Mouse (Mus musculus): ENCODE data around the gene Susd3. TPM values are rescaled to one million over a fixed set of nuclear protein-coding genes. Genes with fewer than 3 reads are reported as not detected.

Gene Susd3
- total RNA-seq (2021): 1 to 10 TPM in 1 of 2 experiments, under 1 TPM in 1; 0.55 to 1.3 TPM
- long read RNA-seq, experiment 1, partial matches to known transcripts: 0 of 1 reads
- long read RNA-seq, experiment 1, other reads (novel, unspliced or antisense): 0 of 1 reads
- long read RNA-seq, experiment 2, partial matches to known transcripts: 0 of 1 reads
- long read RNA-seq, experiment 2, other reads (novel, unspliced or antisense): 1 of 1 reads

DNA sequence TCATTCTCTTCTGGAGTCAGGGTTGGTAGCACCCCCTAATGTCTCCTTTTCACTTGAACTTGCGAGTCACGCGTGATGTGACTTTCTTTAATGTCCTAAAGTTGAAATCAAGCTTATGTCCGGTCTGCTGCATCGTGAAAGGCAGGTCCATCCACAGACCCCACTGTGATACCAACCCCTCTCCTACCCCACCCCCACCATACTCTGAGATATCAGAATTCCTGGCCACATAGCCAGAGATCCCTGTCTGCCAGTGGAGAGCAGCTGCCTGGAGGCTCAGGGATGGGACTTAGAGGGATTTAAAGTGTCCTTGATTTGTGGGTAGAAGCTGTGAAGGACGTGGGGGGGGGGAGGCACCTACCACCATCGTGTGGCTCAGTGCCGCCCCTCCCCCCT, at the start of gene Susd3:
Susd3 (minus strand) TSS at position 240 of the 396 bp plus-strand sequence.
- no peak for DNase-seq

DNA sequence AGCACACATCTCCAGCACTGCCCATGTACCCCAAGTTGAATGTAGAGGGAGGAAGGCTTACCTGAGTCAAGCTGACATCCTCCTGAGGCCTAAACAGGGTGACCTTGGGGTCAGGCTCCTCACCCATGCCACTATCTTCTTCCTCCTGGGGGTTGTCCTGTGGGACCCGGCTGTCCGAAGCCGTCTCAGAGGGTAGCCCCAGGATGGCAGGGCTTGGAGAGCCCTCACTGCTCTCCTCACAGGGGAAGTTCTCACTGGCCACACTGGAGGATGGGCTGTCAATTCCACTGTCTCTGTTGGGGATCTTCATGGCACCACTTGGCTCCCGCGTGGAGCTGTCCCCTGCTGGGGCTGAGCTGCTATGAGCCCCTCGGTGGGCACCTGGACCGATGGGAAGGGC, 47.8 kb upstream of the Susd3 start:
- DNase-seq: no peak

- DNase-seq: no peak
Measured at GRCm38 (mm10) chr13:49294108-49294507, 45.6 kb upstream of the Susd3 start.

DNA sequence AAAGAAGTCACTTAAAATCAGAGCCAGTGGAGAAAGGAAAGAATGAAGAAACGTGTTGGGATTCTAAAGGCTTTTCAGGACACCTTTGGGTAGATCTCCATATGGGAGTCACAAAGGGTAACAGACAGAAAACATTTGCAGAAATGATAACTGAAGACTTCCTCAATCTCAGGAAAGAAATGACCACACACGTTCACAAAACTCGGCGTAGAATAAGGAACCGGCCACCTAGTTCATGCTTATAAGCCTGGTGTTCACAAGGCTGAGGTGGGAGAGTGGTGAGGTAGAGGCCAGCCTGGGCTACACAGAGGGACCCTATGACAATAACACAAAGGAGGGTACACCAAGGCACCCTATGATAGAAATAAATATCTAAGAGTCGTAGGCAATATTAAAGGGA, 43.4 kb upstream of the Susd3 start:
- DNase-seq: no peak

DNA sequence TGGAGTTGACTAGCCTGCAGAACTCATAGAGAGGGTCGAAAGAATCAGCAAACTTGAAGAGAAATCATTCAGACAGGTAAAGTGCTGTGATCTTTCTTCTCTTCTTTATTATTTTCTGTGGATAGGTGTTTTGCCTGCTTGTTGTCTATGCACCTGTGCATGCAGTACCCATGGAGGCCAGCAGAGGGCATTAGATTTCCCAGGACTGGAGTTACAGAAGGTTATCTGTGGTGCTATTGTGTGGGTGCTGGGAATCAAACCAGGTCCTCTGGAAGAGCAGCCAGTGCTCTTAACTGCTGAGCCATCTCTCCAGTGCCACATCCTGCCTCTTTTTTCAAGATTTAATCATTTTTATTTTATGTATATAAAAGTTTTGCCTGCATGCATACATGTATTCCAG, 42.9 kb upstream of the Susd3 start:
- peak in 1 of 2 experiments; percentile 29 for DNase-seq

- no peak for DNase-seq
Measured at GRCm38 (mm10) chr13:49287224-49287623, 38.7 kb upstream of the Susd3 start.

- DNase-seq: no peak
Measured at GRCm38 (mm10) chr13:49286750-49287149, 38.2 kb upstream of the Susd3 start.

DNA sequence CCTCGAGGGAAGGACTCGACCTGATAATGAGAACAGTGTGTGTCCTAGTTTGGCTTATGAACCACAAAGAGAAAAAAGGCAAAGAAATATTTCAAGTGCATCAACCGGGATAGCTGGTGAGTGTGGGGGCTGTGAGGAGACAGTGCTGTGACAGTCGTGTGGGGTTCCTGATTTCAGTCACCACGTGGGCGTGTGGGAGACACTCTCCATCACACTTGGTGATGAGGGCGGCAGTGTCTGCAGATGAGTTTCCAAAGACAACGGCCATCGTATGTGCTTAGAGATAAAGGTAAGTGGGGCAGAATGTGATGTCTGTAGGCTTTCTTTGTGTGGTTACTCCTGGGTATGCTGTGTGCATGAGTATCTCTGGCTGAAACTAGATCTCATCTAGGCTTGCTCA, 35.2 kb upstream of the Susd3 start:
- DNase-seq: no peak

- no peak for DNase-seq
Measured at GRCm38 (mm10) chr13:49282168-49282567, 33.7 kb upstream of the Susd3 start.

- DNase-seq: peak in 1 of 2 experiments; percentile 13
Measured at GRCm38 (mm10) chr13:49271831-49272765, 23.6 kb upstream of the Susd3 start.

DNA sequence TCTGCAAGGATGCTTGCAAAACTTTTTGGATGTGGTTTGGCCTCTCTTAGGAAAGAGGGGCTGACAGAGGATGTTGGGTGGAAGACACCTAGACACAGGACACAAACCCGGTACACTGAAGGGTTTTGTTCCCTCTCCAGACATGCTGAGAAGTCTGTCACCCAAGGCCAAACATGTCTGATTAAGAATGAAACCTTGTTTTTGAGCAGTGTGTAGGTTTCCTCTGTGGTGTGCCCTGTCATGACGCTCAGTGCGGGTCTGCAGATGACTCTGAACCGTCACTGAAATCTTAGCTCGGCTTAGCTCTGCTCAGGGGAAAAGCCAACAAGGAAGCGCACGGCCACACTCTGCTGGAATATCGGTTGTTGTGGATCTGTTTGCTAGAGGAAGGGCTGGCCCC, 22.0 kb upstream of the Susd3 start:
- no peak for DNase-seq

GRCm38 (mm10) chr13:49267645-49268044, 19.1 kb upstream of the Susd3 start:
- no peak for DNase-seq

DNA sequence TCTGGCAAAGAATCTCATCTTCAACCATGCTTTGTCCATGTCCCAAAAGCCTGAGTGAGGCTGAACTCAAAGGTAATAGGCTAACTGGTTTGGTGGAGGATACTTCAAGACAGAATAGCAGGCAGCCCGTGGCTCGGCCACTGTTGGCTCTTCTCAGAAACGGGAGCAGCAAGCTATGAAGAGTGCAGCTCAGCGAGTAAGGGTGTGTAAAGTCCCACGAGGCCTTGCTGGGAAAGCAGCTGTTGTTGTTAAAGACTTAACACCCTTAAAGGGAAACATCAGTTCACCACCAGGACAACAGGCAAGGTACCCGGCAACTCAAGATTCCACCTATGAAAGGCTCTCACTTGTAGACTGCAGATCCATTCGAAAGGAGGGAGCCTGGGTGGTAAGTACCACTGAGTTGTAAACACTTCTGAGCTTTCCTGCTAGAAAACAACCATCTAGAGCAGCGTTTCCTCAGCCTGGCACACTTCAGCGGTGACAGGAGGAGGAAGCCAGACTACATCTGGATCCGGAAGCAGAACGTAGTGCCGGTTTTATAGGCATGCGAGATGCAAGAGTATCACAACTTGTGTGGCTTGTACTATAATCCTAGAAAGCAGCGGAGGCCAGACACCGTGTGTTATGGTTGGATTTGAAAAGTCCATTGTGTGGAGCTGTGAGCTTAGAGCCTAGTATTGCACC, 11.7 kb upstream of the Susd3 start:
- no peak for DNase-seq

DNA sequence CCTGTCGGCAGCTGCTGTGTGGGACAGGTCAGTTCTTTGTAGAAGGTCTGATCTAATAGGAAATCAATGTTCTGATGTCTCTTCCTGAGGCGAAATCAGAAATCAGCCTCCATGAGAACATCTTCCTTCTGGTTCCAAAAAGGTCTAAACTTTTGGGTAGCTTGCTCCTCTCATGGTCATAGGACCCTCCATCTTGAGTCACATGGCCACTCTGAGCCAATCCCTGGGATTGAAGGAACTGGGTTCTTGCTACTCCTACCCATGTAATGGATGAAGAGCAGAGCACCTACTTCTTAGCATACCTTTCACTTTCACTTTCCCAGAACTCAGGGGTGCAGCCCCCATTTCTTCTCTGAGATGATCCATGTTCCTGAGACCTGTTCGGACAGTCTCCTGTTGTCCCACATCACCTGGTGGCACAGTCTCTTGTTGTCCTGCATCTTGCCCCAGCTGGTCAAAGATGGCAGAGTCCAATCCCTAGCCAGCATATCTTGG, 9.4 kb upstream of the Susd3 start:
- DNase-seq: no peak

DNA sequence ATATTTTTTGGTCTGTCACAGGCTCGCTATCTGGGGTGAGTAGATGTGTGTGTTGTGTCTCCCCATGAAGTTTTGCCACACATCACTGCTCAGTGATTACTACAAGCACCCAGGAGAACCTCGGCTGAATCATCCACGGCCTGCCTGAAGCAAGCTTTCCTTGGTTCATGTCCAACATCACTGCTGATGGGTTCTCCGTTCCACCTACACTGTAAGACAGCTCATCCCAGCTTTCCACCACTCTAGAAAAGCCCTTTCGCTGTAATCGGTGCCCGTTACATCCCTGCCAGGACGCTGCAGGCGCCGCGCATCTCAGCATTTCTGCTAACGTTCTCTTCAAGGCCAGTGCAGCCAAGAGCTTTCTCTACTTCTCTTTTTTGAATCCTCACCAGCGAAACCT, 4.2 kb upstream of the Susd3 start:
- no peak for DNase-seq

GRCm38 (mm10) chr13:49252113-49252512, 3.6 kb upstream of the Susd3 start:
- no peak for DNase-seq

DNA sequence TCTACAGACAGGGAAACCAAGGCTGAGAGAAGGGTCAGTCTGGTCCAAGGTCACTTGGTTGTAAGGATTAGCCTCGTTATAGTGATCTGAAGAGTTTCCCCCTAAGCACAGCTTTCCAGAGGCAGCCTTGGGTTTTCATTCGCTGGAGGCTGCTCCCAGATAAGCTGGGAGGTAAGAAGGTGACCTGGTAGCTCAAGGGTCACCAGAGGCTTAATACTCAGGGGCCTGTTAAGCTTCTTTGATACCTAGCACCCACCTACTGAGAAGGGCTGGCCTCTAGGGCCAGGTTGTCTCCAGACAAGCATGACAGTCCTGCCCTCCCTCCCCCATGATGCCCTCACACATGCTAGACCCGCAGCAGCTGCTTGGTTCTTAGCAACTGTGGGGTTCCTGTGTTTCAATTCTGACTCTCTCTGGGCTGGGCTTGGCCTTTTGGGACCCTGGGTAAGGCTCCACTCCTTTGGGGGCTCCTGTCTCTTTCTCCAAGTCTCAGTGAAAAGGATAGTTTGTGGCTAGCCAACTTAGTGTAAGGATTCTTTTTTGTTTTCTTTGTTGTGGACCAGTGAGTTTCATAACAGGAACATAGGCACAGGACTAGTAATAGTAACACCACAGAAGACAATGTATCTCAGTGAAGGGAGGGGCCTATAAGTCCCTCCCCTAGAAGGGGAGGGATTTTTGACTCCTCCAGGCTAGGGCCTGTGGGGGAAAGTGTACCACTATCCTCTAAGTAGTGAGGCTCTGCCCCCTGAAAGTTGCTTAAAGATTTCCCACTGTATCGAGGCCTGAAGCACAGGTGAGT, 2.4 kb upstream of the Susd3 start:
- DNase-seq: no peak

DNA sequence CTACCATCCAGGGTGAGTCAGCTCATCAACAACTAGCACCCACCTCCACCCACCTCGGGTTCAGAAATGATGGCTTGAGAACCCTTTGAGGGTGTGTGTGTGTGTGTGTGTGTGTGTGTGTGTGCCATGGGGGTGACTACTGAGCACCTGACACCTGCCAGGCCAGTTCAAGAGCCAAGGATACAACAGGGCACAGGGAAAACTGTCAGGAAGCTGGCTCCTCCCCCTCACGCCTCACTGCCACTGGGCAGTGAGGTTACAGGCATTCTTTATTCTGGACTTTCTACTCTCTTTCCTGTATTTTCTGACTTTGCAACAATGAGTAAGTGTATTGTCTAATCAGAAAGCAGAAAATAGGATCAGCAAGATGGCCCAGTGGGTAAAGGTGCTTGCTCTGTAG, 1.1 kb upstream of the Susd3 start:
- no peak for DNase-seq

DNA sequence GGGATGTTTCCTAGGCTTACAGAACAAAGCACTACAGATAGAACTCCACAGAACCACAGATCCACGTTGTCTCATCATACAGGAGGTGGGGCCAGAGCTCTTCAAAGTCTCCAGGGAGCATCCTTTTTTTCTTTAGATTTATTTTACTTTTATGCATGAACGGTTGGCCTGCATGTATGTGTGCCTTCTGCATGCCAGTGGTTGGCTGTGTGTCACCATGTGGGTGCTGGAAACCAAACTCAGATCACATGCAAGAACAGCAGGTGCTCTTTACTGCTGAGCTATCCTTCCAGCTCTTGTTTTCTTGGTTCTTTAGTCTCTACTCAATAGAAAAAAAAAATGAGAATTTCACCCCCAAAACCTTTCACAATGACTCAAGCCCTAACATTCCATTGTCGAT, 417 bp upstream of the Susd3 start:
- DNase-seq: no peak

DNA sequence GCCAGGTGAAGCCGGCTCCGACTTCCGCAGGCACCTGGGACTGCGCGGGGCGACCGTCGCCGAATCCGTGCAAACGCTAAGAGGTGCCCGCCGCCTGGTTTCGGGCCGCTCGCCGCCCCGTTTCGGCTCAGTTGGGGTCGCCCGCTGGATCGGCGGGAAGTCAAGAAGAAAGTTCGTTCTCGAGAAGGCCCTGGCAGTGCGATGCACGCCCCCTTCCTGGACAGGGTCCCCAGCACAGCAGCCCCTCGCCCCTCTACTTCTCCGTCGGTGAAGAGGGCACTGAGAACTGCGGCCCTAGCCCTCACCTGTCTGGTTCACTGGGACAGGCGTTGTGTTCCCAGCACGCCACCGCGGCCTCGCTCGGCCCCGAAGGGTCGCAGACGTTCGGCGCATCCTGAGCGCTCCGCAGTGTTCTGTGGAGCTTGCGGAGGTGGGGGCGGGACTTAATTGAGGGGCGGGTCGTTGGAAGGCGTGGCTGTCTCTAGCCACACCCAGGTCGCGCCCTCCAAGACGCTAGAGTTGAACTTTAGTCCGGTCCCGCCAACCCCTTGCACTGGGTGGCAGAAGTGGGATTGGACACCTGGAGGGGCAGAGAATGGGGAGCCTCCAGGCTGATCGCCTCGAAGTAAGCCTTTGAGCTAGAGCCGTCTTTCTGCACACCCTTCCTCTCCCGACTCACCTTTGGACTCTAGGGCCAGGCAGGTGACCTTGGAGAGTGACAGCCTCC, 603 bp downstream of the Susd3 start:
- no peak for DNase-seq

DNA sequence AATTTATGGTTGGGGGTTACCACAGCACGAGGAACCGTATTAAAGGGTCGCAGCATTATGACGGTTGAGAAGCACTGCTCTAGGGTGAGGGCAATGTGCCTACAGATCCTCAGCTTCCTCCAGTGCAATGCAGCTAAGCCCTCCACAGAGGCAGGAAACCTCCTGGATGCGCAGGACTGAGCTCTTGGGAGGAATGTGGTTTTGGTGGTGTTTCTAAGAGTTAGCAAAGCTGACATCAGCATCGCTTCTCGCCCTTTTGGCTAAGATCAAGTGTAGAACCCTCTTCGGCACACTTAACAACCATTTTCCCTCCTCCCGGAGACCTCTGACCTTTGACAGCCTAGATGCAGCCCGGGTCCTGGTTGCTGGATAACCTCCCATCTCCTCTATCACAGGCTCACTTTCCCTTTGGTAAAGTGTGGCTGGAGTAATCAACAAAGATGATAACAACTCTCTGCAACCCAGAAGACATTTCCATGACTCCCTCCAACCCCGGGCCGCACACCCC, 1.2 kb downstream of the Susd3 start:
- DNase-seq: no peak
